Mouse (Mus musculus) liver, embryonic 14.5 days (tissue): ENCODE results near the gene Fosl1.

Experiments used
- CTCF ChIP-seq: IDR thresholded peaks from 2 replicates; pipeline ENCODE4 v1.5.1; 2016; ENCODE audit warnings: antibody characterized with exemption, low read depth, control low read depth
- EP300 ChIP-seq: IDR thresholded peaks from 2 replicates; pipeline ENCODE4 v1.6.1; 2016; ENCODE audit warnings: antibody characterized with exemption, low read depth

- no peak for TF ChIP-seq CTCF
- no peak for TF ChIP-seq EP300
These were observed 2.4 kb upstream of the Fosl1 start for GRCm38 (mm10) chr19:5444954-5445353.
